Mouse (Mus musculus) 416B (cell line): ENCODE measurements around the gene Sema4d.
A peak's percentile ranks its signal among the peaks of the same experiment; 100 is the strongest.
"Not testable (repeated sequence)": the region's sequence is repeated elsewhere in the genome, so short reads cannot be mapped to it uniquely, and the experiment has no call there.

Source experiments
- DNase-seq: peaks from one replicate; pipeline ENCODE4 v3.0.0; 2011; ENCODE audit warnings: low read depth

The Sema4d gene

DNA sequence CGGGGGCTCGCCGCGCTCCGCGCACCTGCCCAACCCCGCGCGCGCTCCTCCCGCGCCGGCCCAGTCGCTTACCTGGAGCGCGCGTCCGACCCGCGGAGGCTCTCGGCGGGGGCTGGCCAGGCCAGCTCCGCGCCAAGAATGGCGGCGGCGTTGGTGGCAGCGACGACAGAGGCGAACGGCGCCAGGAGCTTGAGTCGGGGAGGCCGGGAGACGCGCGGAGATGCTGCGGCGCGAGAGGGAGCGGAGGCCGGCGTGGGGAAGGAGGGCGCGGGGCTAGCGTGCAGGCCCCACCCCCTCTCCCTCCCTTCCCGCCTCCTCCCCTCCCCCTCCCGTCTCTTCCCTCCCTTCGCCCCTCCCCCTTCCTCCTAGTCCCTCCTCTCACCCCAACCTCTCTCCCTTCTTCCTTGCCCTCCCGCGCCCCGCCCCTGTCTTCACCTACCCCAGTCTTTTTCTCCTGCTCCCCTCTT, at the start of gene Sema4d:
Gene Sema4d, minus strand, starts transcription at position 323 of the 467 bp plus-strand sequence.
- DNase-seq, result peak; percentile 86

DNA sequence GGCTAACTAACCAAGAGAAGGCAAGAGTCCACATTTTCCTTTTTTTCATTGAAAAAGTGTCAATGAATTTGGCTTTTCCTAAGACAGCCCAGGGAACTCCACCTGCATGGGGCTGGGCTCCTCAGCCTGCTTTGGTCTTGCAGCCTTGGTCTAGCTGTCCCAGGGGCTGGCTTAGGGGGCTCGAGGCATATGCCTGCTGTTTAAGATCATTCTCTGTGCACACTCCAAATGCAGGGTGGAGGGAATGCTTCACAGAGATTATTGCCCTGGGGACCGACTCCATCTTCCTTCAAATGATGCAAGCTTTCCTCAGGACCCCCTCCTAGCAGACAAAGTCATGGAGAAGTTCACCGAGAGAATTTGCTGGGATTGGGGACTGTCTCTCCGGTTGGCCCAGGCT, 49.8 kb upstream of the Sema4d start:
- DNase-seq, result no peak

DNA sequence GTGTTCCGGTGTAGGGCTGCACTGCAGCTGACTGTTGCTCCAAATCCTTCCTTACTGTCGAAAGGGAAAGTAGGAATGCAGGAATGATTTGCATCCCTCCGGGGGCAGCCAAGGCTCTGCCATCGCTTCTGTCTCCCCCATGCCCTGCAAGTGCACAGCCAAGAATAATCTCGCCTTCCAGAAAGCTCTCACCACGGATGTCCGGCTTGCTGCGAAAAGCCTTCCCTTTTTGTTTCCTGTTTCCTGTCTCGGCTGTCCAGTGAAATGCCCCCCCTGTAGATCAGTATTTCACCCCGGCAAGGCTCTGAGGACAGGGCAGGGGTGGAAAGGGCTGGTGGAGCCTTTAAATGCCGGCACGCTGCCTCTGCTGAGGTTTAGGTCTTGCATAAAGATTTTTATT, 49.2 kb upstream of the Sema4d start:
- DNase-seq, result peak; percentile 72

DNA sequence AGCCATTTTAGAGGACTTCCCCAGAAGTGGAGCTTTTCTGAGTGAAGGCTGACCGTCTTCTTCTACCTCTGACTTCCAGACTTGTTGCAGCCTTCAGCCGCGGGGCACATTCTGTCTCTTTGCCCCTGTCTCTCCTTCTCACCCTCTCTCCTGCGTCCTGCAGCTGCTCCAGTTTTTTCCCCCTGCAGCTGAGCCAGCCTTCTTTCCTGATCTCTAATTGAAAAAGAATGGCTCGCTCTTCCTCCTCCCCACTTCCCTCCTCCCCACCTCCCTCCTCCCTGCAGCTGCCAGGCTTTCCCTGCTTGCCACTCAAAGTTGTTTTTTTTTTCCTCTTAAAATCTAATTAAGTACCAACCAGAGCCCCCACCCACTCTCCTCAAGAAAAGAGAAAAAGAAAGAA, 48.6 kb upstream of the Sema4d start:
- DNase-seq, result no peak

DNA sequence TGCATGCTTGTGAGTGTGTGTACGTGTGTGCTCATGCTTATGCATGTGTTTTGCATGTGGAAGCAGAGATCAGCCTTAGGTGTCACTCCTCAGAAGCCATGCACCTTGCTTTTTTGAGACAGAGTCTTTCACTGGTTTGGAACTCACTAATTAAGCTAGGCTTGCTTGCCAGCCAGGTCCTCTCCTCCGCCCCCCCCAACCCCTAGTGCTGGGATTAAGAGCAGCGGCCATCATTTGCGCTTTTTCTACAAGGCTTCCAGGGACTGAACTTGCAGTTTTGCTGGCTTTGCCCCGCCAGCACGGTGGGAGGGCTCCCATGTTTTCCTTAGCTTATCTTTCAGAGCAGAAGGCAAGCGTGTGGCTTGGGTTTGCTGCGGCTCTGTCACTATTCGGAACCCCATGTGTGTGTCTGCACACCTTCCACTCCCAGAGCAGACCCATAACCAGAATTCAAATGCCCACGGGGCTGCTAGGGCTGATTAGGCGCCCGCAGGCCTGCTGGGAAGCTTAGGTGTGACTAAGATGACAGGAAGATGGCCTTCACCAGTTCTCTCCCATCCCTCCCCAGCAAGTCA, 48.1 kb upstream of the Sema4d start:
- DNase-seq, result peak; percentile 64

DNA sequence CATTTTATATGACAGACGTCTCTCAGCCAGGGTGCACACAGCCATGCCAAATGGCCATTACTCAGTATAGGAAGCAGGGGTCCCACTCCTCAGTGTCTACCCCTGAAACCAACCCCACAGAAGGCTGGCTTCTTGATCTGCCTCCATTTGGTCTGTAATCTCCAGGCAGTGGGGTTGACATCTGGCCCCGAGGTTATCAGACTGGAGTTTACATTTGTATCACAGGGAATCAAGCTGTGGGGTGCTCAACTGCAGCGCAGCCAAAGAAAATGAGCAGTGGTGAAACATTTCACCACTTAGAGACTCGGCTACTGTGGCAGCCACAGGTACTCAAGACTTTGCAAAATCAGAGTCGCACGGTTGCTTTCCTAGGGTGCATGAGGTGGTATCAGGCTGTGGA, 47.2 kb upstream of the Sema4d start:
- no peak for DNase-seq

DNA sequence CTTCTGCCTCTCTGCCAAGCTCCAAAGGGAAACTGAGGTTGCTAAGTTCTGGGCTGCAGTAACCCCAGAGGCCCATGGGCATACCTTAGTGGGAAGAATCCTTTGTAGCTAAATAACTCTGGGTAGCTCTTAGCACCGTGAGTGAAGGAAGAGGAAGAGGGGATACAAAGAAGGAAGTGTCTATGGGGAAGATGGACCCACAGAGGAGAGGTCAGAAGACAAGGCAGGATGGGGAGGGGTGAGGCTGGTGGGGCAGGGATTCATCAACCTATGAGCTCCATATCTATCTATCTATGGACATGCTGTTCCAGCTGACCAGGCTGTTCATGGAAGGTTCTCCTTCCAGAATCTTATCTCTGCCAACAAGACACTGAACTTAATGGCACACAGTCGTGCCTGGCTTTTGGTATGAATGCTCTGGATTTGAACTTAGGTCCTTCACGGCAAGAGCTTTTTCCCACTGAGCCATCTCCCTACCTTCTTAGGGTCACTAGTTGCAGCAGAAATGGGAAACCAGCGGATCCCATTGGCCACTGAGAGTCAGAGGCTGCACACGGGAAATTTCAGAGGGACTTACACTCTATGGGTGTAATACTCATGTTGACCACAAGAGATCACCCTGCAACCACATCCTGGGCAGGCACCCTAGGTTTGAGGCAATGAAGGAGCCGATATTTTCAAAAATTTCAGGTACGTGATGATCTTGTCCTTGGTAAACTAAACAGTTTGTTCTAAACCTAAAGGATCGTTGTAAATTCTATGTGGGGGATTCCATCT, 45.9 kb upstream of the Sema4d start:
- peak; percentile 79 for DNase-seq

DNA sequence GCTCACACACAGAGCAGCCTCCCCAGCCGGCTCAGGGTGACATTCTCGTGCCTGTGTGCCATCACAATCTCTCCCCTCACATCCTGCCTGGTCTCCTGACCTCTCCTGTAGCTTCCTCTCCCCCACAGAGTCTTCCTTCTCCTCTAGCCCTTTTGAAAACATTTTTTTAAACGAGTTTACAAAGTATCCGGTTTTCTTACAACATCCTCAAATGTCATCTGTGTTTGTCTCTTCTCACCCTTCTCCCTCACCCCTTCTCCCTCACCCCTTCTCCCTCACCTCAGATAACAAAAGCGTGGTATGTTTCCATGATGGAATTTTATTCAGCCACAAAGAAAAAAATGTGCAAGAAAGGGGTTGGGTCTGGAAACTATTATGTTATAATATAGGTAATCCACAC, 43.9 kb upstream of the Sema4d start:
- DNase-seq, result peak; percentile 63

DNA sequence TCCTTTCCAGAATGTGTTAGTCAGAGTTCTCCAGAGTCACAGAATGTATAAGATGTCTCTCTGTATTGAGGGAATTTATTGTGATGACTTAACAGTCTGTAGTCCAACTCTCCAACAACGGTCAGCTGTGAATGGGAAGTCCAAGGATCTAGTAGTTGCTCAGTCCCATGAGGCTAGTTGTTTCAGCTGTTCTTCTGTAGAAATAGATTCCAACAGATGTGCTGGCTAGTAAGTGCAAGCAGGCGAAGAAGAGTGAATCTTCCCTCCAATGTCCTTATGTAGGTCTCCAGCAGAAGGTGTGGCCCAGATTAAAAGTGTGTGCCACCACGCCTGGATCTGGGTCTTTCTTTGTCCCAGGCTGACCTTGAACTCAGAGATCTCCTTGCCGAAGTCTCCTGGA, 41.7 kb upstream of the Sema4d start:
- DNase-seq, result not testable (repeated sequence)

DNA sequence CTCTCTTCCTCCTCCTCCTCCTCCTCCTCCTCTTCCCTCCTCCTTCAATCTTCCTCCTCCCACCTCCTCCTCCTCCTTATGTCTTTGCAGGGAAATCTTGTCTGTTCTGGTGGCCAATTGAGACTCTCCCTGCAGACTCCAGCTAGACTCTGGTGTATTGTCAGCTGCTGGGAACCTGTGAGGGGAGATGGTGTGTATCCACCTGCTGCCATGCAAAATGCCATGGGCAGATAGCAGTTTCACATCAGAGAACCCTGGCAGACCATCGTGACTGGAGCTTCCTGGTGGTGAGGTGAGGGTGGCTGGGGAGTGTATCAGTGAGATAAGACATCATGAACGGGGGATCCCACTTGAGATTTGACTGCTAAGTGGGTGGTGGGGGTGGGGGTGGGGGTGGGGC, 41.0 kb upstream of the Sema4d start:
- no peak for DNase-seq

DNA sequence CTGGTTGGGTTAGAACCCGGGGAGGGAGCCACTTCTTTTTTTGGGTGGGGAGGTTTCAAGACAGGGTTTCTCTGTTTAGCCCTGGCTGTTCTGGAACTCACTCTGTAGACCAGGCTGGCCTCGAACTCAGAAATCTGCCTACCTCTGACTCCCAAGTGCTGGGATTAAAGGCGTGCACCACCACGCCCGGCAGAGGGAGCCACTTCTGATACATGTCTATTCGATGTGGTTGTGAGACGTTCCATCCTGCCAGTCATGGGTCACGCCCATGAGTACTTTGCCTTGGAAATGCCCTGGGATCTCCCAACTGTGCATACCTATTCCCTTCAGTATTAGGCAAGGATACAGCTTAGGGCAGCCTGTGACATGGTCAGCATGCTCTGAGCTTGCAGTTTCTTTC, 40.5 kb upstream of the Sema4d start:
- DNase-seq, result peak; percentile 60

DNA sequence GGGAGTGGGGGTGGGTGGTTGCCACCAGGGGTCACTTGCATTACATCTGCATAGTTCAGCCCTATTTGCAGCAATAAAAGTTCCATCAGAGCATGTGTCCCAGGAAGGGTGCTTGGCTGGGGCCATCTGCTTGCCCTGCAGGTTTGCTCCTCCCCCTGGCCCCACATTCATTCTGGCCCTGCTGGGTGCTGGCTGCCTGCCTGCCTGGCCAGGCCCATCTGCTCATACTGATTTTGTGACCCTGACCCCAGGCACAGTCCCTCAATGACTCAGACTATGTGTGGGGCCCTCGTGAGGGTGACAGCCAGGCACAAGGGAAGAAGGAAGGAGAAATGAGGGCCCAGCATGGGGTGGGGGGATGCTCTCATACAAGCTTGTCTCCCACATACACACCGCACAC, 40.1 kb upstream of the Sema4d start:
- DNase-seq, result peak; percentile 36

DNA sequence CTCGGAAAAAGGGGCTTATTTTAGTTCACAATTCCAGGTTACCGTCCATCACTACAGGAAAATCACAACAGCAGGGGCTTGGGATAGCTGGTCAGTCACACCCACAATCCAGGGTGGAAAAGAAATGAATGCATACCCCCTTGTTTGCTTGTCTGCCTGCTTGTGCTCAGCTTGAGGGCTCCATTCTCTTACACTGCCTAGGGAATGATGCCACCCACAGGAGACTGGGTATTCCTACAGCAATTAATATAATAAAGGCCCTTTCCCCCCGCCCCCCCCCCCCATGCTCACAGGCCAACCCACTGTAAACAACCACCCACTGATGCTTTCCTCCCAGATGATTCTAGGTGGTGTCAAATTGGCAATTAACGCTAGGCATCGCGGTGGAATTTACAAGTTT, 38.9 kb upstream of the Sema4d start:
- DNase-seq, result peak; percentile 50

DNA sequence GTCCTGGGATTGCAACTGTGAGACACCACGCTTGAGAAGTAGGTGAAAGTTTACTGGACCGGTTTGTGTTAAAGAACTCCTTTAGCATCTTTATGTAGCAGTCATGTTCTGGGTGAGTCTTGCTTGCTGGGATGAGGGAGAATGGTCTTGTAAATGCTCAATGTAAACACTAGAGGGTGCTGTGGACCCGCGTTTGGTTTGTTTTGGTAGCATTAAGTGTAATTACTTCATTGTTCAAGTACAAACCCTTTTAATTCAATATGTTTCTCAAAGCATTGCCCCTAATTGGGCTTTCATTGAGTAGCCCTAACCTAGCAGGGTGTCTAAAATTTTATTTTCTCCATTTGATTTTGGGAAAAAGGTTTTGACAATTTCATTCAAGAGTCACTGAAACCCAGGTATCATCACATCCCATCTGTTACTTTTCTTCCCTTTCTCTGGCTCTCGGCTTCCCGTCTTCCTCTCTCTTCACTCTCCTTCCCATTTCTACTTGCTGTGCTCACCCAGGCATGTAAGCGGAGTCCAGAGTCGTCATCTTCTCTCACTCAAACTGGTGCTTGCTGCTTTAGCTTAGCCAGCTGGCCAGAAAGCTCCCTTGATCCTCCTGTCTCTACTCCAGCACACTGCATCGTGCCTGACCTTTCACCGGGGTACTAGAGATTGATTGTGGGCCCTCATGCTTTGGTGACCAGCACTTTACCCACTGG, 37.4 kb upstream of the Sema4d start:
- DNase-seq, result peak; percentile 80

DNA sequence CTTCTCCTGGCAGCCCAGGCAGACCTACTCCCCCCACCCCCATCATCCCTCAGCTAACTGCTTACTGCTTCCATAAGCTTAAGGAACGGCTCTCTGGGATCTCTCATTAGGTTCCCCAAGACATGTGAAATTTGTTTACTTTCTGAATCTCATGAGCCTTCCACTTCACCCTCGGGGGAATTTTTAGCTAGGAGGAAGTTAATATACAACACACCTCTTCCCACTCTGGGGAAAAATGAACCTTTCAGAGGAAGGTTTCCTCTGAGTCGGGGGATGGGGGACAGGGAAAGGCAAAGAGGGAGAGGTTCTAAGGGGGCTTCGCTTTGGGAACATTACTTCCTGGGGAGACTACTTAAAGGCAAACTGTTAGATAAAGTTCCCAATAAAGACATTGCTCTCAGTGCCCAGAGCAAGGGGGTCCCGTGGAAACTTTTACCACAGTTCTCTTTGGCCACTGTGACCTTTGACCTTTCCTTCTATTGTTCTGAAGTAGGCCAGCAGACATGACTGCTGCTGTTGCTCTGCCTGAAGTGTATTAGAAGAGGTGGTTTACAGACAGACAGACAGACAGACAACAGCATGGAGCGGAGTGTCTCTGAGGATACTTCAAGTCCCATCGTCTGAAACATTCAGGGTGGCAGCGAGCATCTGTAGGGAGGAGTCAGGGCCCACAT, 30.4 kb upstream of the Sema4d start:
- DNase-seq, result no peak

DNA sequence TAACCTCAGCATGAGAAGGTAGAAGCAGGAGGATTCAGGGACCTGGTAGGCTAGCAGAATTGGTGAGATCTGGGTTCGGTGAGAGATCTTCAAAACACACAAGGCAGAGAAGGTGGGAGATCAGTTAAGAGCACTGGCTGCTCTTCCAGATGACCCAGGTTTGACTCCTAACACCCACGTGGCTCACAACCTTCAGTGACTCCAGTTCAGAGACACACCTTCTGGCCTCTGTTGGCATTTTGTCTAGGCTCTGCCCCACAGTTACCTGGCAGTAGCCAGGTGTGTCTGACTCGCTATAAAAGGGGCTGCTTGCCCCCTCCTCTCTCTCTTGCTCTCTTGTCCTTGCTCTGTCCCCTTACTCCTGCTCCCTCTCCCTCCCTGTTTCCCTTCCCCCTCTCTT, 28.4 kb upstream of the Sema4d start:
- DNase-seq, result no peak

DNA sequence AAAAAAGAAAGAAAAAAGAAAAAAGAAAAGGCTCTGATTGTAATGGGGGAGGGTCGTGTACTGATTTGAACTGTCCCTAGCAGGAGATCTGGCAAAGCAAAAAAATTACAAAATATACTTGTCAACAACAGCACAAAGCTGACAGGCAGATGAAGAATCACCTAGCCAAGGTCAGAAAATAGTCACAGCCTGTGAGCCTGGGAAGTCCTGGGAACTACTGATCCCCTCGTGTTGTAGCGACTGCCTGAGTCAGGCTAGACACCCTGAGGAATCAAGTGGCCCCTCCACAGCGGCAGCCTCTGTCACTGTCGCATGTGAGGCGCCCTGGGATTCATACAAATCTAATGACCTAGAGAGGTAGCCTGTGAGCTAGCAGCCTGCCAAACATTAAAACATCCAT, 25.8 kb upstream of the Sema4d start:
- no peak for DNase-seq

DNA sequence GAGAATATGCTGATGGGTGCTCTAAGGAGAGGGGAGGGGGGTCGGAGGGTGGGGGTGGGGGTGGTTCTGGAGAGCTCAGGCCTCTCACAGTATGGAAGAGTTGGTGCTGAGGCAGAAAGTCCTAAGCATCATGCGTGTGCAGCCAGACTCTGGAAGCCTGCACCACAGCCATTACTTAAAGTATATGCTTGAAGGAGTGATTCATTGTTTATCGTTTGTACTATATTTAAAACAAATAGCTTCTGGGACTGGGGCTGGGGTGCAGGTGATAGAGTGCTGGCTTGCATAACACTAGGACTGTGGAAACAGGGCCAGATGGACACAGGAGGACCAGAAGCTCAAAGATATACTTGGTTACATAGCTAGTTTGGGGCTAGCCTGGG, 25.4 kb upstream of the Sema4d start:
- DNase-seq, result no peak

DNA sequence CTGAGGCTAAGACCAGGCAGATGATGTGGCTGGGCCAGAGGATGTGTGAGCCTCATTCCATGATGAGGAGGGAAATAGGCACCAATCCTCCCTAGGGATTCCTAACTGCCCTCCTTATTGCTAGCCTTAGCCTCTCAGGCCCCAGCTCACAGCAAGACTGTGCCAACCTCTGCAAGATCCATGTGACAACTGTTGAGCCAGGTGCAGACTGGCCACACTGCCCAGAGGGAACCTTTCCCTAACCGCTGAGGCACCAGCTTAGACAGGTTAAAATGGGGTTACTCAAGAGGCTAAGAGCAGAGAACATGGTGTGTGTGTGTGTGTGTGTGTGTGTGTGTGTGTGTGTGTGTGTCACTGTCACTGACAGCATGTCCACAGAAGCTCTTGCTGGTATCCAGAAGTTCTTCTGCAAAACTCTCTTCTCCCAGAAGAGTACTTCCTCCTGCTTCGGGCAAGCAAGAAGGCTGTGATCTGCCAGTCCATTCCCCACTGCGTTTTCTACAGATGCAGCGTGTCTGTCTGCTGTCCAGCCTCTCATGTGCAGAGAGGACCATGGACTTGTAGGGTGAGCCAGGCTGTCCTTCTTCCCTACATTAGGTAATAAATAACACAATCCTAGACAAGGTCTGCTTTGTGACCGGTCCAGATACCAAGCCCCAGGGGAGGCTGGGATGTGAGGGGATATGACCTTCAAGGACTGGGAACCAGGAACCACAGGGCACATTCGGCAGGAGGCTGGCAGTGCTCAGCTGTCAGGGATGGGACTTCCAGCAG, 24.8 kb upstream of the Sema4d start:
- no peak for DNase-seq

DNA sequence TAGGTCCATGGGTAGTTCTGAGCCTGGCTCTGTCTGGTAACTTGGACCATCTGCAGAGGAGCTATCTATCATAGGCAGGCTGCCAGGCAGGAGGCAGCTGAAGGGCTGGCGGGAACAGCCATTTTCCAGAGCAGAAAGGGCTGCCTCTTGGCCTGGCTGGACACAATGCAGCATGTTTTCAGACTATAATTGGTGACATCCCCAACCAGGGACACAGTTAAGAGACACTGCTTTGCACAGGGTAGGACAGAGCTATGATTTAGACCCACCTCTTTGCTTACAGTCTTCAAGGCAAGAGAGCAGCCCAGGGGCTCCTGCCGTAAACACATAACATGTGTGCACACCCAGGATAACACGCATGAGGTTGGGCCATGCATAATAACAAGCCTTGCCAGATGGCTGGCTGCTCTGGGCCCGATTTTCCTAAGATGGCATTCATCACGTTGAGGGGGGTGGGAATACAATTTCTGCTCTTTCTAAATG, 23.1 kb upstream of the Sema4d start:
- DNase-seq, result no peak

DNA sequence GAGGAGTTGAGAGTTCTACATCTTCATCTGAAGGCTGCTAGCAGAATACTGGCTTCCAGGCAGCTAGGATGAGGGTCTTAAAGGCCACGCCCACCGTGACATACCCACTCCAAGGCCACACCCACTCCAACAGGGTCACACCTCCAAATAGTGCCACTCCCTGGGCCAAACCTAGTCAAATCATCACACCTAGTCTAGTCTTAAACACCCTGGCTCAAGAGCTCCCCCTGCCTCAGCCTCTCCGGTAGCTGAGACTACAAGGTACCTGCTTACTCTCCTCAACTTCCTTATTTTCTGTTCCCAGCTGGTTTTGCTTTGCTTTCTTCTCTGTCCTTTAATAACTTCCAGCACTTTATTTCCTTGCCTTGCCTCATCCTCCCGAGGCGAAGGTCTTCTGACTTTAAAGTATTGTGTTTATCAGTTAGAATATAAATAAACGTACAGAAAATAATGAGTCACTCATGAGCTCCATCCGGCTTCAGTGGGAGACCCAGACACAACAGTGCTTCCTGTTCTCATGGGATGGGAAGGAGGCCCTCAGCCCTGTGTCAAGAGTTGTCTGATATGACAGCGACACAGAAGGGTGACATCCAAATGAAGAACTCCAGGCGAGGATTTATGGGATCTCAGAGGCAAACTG, 22.4 kb upstream of the Sema4d start:
- DNase-seq, result peak; percentile 89
